Comparison of ENCODE assay signal across 26 mouse cellular contexts in genomic region chr3:132539780-132540658, GRCm38 (mm10).
A peak's percentile ranks its signal among the peaks of the same experiment; 100 is the strongest.
DNase-seq lines count a peak whose midpoint lies in the region; ATAC-seq and TF ChIP-seq lines count a peak whose summit lies in the region.
"Had no signal": no experiment of that assay in that cellular context is flagged by ENCODE, and none has a peak within 500 bp of the region (broad histone marks: within the 10 kb centered on the region; RNA-seq: fewer than 3 reads in every experiment).

No protein-coding gene starts in this region.

- H3K9ac ChIP-seq in limb, embryonic 14.5 days (ENCODE audit: low read depth, low read length, severe bottlenecking) = no peak overlapping the region
- H3K9ac ChIP-seq: embryonic facial prominence, embryonic 12.5 days; forebrain, embryonic 13.5 days; forebrain, embryonic 15.5 days; forebrain, postnatal 0 days had no signal

- TF ChIP-seq POLR2A in limb, embryonic 14.5 days (IDR thresholded peaks at IDR 0.05; ENCODE audit: borderline replicate concordance, extremely low read depth, insufficient read depth, insufficient read length) = no peak

- H3K36me3 ChIP-seq in limb, embryonic 14.5 days (ENCODE audit: control insufficient read depth, insufficient read depth, low read length) = no peaks in the 10 kb centered on the region
- H3K36me3 ChIP-seq in hindbrain, embryonic 10.5 days = no peaks in the 10 kb centered on the region
- H3K36me3 ChIP-seq: embryonic facial prominence, embryonic 10.5 days; embryonic facial prominence, embryonic 12.5 days; forebrain, embryonic 15.5 days; G1E had no signal

- H3K4me1 ChIP-seq in limb, embryonic 14.5 days (ENCODE audit: control insufficient read depth, insufficient read depth, low read length) = no peaks in the 10 kb centered on the region
- H3K4me1 ChIP-seq in hindbrain, embryonic 10.5 days (replicated peaks) = no peaks in the 10 kb centered on the region
- H3K4me1 ChIP-seq: embryonic facial prominence, embryonic 10.5 days; embryonic facial prominence, embryonic 12.5 days; forebrain, embryonic 13.5 days; forebrain, embryonic 15.5 days had no signal

- H3K9me3 ChIP-seq in limb, embryonic 14.5 days (ENCODE audit: control insufficient read depth, low read length) = no peaks in the 10 kb centered on the region
- H3K9me3 ChIP-seq in hindbrain, embryonic 10.5 days = no peaks in the 10 kb centered on the region
- H3K9me3 ChIP-seq: embryonic facial prominence, embryonic 10.5 days; embryonic facial prominence, embryonic 12.5 days; forebrain, embryonic 13.5 days; forebrain, embryonic 15.5 days; G1E had no signal

- DNase-seq in heart, adult 11 months = peak; percentile 18
- no peak for DNase-seq in heart, adult 9 months (ENCODE audit: low spot score in 2 of 2)
- peak; percentile 5 for DNase-seq in adipocyte (ENCODE audit: low spot score)
- peak; percentile 84 for DNase-seq in limb, embryonic 14.5 days (ENCODE audit: low spot score)
- no peak for DNase-seq in embryo, embryonic 11 days
- no peak for DNase-seq in hindbrain, embryonic 10.5 days (ENCODE audit: low spot score)
- DNase-seq: adrenal gland, adult 2 months; adrenal gland, postnatal 10 days; adrenal gland, postnatal 25 days; B cell, adult 2 months; cerebellum, adult 11 months; cerebellum, adult 18-20 months; cerebellum, adult 8-10 months; cerebellum, adult 9-11 months; cerebellum, postnatal 14 days; cerebellum, postnatal 36 days; forebrain, postnatal 0 days had no signal

- H3K4me3 ChIP-seq in limb, embryonic 14.5 days (replicated peaks; ENCODE audit: low read length) = no peak overlapping the region
- H3K4me3 ChIP-seq in hindbrain, embryonic 10.5 days = no peak overlapping the region
- H3K4me3 ChIP-seq: embryonic facial prominence, embryonic 10.5 days; embryonic facial prominence, embryonic 12.5 days; forebrain, embryonic 13.5 days; forebrain, embryonic 15.5 days had no signal

- peak overlapping the region; percentile 55; the same call in 1 of the 2 replicates for H3K27ac ChIP-seq in limb, embryonic 14.5 days (replicated peaks; ENCODE audit: low read depth, low read length)
- no peak overlapping the region for H3K27ac ChIP-seq in hindbrain, embryonic 10.5 days
- H3K27ac ChIP-seq: embryonic facial prominence, embryonic 10.5 days; embryonic facial prominence, embryonic 12.5 days; forebrain, embryonic 13.5 days; forebrain, embryonic 15.5 days had no signal

- no peak overlapping the region for H3K4me2 ChIP-seq in limb, embryonic 14.5 days (replicated peaks; ENCODE audit: low read depth, low read length, severe bottlenecking)
- H3K4me2 ChIP-seq: embryonic facial prominence, embryonic 12.5 days; forebrain, embryonic 13.5 days; forebrain, embryonic 15.5 days had no signal

- H3K27me3 ChIP-seq in limb, embryonic 14.5 days (ENCODE audit: control insufficient read depth, insufficient read depth, low read length) = no peaks in the 10 kb centered on the region
- H3K27me3 ChIP-seq in hindbrain, embryonic 10.5 days (ENCODE audit: insufficient read depth, poor library complexity, severe bottlenecking) = no peaks in the 10 kb centered on the region
- H3K27me3 ChIP-seq: CH12.LX; embryonic facial prominence, embryonic 12.5 days; forebrain, embryonic 13.5 days; forebrain, embryonic 15.5 days had no signal

- peak; percentile 87 for ATAC-seq in limb, embryonic 14.5 days (ENCODE audit: low FRiP score, low read depth)
- ATAC-seq: activated CD4-positive, CD25-positive, alpha-beta regulatory T cell, adult 4 months; CD4-positive, CD25-positive, alpha-beta regulatory T cell, adult 4 months; forebrain, embryonic 13.5 days; forebrain, postnatal 0 days; Patski had no signal

- WGBS in limb, embryonic 14.5 days = 56% methylated on average over 9 of the region's 9 CpGs
- 91% methylated on average over 9 of the region's 9 CpGs for WGBS in hindbrain, embryonic 10.5 days

Comparison
In these comparisons a context has a peak if more than half of its experiments do, and no peak if none do; other contexts are left out.
1. DNase-seq: peak in heart, adult 11 months (single experiment), adipocyte (single experiment) and limb, embryonic 14.5 days (single experiment); none in heart, adult 9 months (0 of 2), embryo, embryonic 11 days (single experiment) and hindbrain, embryonic 10.5 days (single experiment).